Comparison of ENCODE assay signal across 7 mouse cellular contexts in the genomic region with DNA sequence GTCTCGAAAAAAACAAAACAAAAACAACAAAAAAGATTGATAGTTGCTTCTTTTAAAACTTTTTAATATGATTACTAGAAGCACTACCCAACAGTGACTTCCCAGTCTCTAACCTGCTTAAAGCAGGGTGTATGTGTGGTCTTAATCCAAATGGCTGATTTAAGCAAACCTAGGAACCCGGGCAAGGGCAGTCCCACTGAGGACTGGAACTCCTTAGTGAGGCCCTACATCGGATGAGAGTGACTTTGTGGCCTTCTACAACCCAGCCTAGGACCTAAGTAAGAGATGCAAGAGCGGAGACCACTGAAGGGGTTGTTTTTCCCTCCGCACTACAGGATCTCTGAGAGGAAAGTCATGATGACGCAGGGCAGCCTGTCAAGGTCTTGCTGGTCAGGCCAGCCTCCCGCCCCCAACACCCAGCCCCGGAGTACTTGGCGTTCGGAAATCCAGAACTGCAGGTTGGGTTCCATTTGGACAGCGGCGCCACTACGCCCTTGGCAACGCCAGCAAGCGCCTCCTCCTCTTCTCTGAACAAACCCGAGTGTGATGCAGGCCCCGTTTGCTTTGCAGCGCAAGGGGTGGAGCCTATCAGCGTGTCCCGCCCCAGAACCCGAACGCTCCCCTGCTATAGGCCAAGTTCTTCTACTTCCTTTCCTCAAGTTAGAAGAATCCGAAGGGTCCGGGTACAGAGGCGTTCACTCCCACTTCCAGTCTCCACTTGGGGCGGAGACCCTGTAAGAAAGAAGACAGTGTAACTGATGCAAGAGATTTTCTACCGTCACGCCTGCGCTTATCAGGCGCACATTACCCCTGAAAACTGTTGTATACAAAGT. TPM values are rescaled to one million over a fixed set of nuclear protein-coding genes. Genes with fewer than 3 reads are reported as not detected.
A peak's percentile ranks its signal among the peaks of the same experiment; 100 is the strongest.
DNase-seq lines count a peak whose midpoint lies in the region; ATAC-seq lines count a peak whose summit lies in the region.

A gene (minus strand): TSS at position 612 of the 833 bp plus-strand sequence.

- H3K4me1 ChIP-seq in intestine, embryonic 15.5 days (replicated peaks) = no peaks in the 10 kb centered on the region
- H3K4me1 ChIP-seq in midbrain, embryonic 10.5 days = peaks cover 9% of the 10 kb centered on the region; the same call in 1 of the 2 replicates

- no peaks in the 10 kb centered on the region for H3K27me3 ChIP-seq in intestine, embryonic 15.5 days (replicated peaks)
- no peaks in the 10 kb centered on the region for H3K27me3 ChIP-seq in midbrain, embryonic 10.5 days (ENCODE audit: low read depth, poor library complexity, severe bottlenecking)

- H3K9ac ChIP-seq in intestine, embryonic 15.5 days = peak within 1 kb of the TSS; percentile 54

- H3K9me3 ChIP-seq in intestine, embryonic 15.5 days = no peaks in the 10 kb centered on the region
- no peaks in the 10 kb centered on the region for H3K9me3 ChIP-seq in midbrain, embryonic 10.5 days (replicated peaks)

- peak within 1 kb of the TSS; percentile 48 for H3K27ac ChIP-seq in intestine, embryonic 15.5 days
- peak within 1 kb of the TSS; percentile 85 for H3K27ac ChIP-seq in midbrain, embryonic 10.5 days (replicated peaks)

- ATAC-seq in intestine, embryonic 15.5 days = peak; percentile 99

- H3K36me3 ChIP-seq in intestine, embryonic 15.5 days = peaks cover 14% of the 10 kb centered on the region; the same call in 1 of the 2 replicates
- H3K36me3 ChIP-seq in midbrain, embryonic 10.5 days = peaks cover 34% of the 10 kb centered on the region

- peak within 1 kb of the TSS; percentile 55 for H3K4me3 ChIP-seq in intestine, embryonic 15.5 days (replicated peaks)
- peak within 1 kb of the TSS; percentile 66 for H3K4me3 ChIP-seq in midbrain, embryonic 10.5 days

- peak; percentile 82 to 84 for DNase-seq in adrenal gland, adult 18-20 months (ENCODE audit: low spot score in 2 of 2)
- DNase-seq in embryo, embryonic 11 days = peak; percentile 94
- peak; percentile 94 for DNase-seq in gastrocnemius, postnatal 25 days
- DNase-seq in left cerebral cortex, postnatal 25 days (ENCODE audit: low spot score in 2 of 2) = peak; percentile 87 to 97
- peak; percentile 90 for DNase-seq in midbrain, embryonic 10.5 days (ENCODE audit: low spot score)
- DNase-seq in right cerebral cortex, postnatal 4 days = peak; percentile 78

- WGBS in intestine, embryonic 15.5 days = 3% methylated on average over 30 of the region's 30 CpGs
- WGBS in midbrain, embryonic 10.5 days = 4% methylated on average over 30 of the region's 30 CpGs

- H3K4me2 ChIP-seq in intestine, embryonic 15.5 days (replicated peaks) = peak within 1 kb of the TSS; percentile 71

- intact Hi-C loops in left cerebral cortex, postnatal 25 days (cut with DNase I) = loop anchor here (5.0 kb wide), 1 partner anchor 44 kb away; no protein-coding TSS in a partner anchor

RNA-seq across cellular contexts. Expression of the gene that starts here (rescaled TPM):
- 1 to 10 TPM; 6.4 to 7.1 TPM for total RNA-seq in adrenal gland, adult 18-20 months (2021)
- total RNA-seq in gastrocnemius, postnatal 25 days (2021) = 1 to 10 TPM; 1.6 to 1.8 TPM
- polyA plus RNA-seq in intestine, embryonic 15.5 days (2015; fragmentation: Nextera tagmentation; extraction: Ambion mirVana) = 4.1 and 5.0 TPM in 2 replicates
- 10 to 100 TPM; 12.7 to 13.7 TPM for total RNA-seq in left cerebral cortex, postnatal 25 days (2021)
- polyA plus RNA-seq in midbrain, embryonic 10.5 days (2016; fragmentation: Nextera tagmentation; extraction: Ambion mirVana) = 14.1 and 14.4 TPM in 2 replicates

Comparison
In these comparisons a context has a peak if more than half of its experiments do, and no peak if none do; other contexts are left out.
1. Peak in every context shown above with its lines: DNase-seq, ATAC-seq, H3K4me3 ChIP-seq and H3K27ac ChIP-seq.